Mouse (Mus musculus) lung, embryonic 15.5 days (tissue): ENCODE results near the gene Rdh16f1. TPM values are rescaled to one million over a fixed set of nuclear protein-coding genes. Genes with fewer than 3 reads are reported as not detected.
A peak's percentile ranks its signal among the peaks of the same experiment; 100 is the strongest.

ENCODE experiments used
- ATAC-seq: fragments of 200-750 bp; cut with Nextera tagmentation; 2 replicates; pipeline ENCODE4 v1.8.0; 2017; ENCODE audit warnings: moderate number of reproducible peaks, borderline replicate concordance; ENCODE audit not compliant: low FRiP score, low TSS enrichment; ENCODE audit errors: extremely low read depth
- H3K27ac ChIP-seq: fragments of 300-500 bp; sonication (generic); 2 replicates; pipeline ENCODE4 v1.5.1; 2015; ENCODE audit warnings: moderate library complexity, mild to moderate bottlenecking, inconsistent platforms
- H3K27me3 ChIP-seq: fragments of 300-500 bp; sonication (generic); 2 replicates; pipeline ENCODE4 v1.6.1; 2015; ENCODE audit warnings: inconsistent platforms
- H3K36me3 ChIP-seq: fragments of 300-500 bp; sonication (generic); 2 replicates; pipeline ENCODE4 v1.6.1; 2015; ENCODE audit warnings: inconsistent platforms
- H3K4me1 ChIP-seq: fragments of 300-500 bp; sonication (generic); 2 replicates; pipeline ENCODE4 v1.6.1; 2015; ENCODE audit warnings: inconsistent platforms
- H3K4me2 ChIP-seq: fragments of 300-500 bp; sonication (generic); 2 replicates; pipeline ENCODE4 v1.6.1; 2015; ENCODE audit warnings: inconsistent platforms, mild to moderate bottlenecking, moderate library complexity
- H3K4me3 ChIP-seq: fragments of 300-500 bp; sonication (generic); 2 replicates; pipeline ENCODE4 v1.5.1; 2015; ENCODE audit warnings: mild to moderate bottlenecking, inconsistent platforms
- H3K9ac ChIP-seq: fragments of 300-500 bp; sonication (generic); 2 replicates; pipeline ENCODE4 v1.6.1; 2015; ENCODE audit warnings: inconsistent platforms
- H3K9me3 ChIP-seq: fragments of 300-500 bp; sonication (generic); 2 replicates; pipeline ENCODE4 v1.6.1; 2016; ENCODE audit warnings: inconsistent platforms
- WGBS: fragments of 180-500 bp; shearing (Covaris S2); methylation state at CpG from one replicate; pipeline ENCODE4 v1.1.7; 2015; 5-methylcytosine and 5-hydroxymethylcytosine counted together
- polyA plus RNA-seq: library from polyadenylated mRNA; unstranded; fragments of >200 nt; fragmentation: Nextera tagmentation; extraction: Ambion mirVana; gene quantifications from 2 replicates; pipeline ENCODE4 v1.2.1, GENCODE M21; 2015

Gene Rdh16f1
- 0.15 TPM in 1 of 2 replicates, not detected in the other for polyA plus RNA-seq

GRCm38 (mm10) chr10:127759181-127760110 lies at the start of gene Rdh16f1, which contains the start of gene Rdh1:
Gene Rdh16f1, plus strand, starts transcription at chr10:127759787.
Gene Rdh1, plus strand, starts transcription at chr10:127759721.
- no peak for ATAC-seq
- H3K27ac ChIP-seq, result 0 out of 2 replicates have a peak within 1 kb of the TSS, but pooled peaks have one; percentile 8
- H3K4me3 ChIP-seq, result no peak within 1 kb of the TSS
- H3K9me3 ChIP-seq, result no peaks in the 10 kb centered on the region
- H3K4me2 ChIP-seq, result no peak within 1 kb of the TSS
- 51% methylated on average over 9 of the region's 9 CpGs for WGBS
- H3K36me3 ChIP-seq, result no peaks in the 10 kb centered on the region
- H3K27me3 ChIP-seq, result no peaks in the 10 kb centered on the region
- peaks cover 8% of the 10 kb centered on the region for H3K4me1 ChIP-seq
- H3K9ac ChIP-seq, result no peak within 1 kb of the TSS

DNA sequence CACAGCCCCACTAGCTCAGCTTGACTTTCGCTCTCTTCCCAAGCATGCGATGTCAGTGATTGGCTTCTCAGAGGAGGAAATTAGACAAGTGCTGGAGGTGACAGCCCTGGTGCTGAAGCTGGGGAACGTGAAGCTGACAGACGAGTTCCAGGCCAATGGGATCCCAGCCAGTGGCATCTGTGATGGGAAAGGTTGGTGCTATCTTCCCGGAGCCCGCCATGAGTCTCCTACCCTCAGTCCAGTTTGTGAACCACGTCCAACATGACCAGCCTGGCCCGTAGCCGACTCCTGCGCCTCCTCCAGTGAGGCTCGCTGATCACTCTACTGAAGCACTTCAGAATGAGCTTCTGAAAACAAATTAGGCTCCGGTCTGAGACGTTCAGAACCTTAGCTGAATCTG lies 49.3 kb upstream of the Rdh16f1 start:
- H3K27ac ChIP-seq, result no peak overlapping the region
- H3K4me1 ChIP-seq, result peaks cover 7% of the 10 kb centered on the region; the same call in 1 of the 2 replicates
- H3K4me3 ChIP-seq, result no peak overlapping the region
- no peaks in the 10 kb centered on the region for H3K36me3 ChIP-seq
- no peak overlapping the region for H3K9ac ChIP-seq
- H3K27me3 ChIP-seq, result no peaks in the 10 kb centered on the region
- H3K9me3 ChIP-seq, result no peaks in the 10 kb centered on the region
- no peak overlapping the region for H3K4me2 ChIP-seq
- ATAC-seq, result no peak
- 58% methylated on average over 13 of the region's 13 CpGs for WGBS

DNA sequence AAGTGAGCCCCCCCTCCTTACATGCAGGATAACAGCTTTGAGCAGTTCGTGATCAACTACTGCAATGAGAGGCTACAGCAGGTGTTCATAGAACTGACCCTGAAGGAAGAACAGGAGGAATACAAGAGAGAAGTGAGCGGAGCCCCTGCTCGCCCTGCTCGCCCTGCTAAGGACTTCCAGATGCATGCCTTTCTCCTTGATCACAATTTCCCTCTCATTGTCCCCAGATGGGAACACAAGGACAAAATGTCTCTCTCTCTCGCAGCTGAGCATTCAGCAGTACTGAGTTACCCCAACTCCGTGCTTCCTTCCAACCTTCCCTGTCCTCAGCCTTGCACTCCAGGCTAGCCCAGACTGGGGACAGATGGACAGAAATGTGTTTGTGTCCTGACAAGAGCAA lies 46.9 kb upstream of the Rdh16f1 start:
- H3K4me1 ChIP-seq, result 0 out of 2 replicates have a peak, but pooled peaks cover 2% of the 10 kb centered on the region
- 69% methylated on average over 6 of the region's 6 CpGs for WGBS

GRCm38 (mm10) chr10:127721671-127722418 lies 37.7 kb upstream of the Rdh16f1 start:
- peak overlapping the region; percentile 48 for H3K4me2 ChIP-seq
- peak; percentile 55; the same call in 1 of the 2 replicates for ATAC-seq
- no peak overlapping the region; the same call in 1 of the 2 replicates for H3K9ac ChIP-seq
- peaks cover 18% of the 10 kb centered on the region; the same call in 1 of the 2 replicates for H3K27me3 ChIP-seq
- H3K27ac ChIP-seq, result peak overlapping the region; percentile 42; the same call in 1 of the 2 replicates
- 0 out of 2 replicates have a peak, but pooled peaks cover 7% of the 10 kb centered on the region for H3K4me1 ChIP-seq
- no peaks in the 10 kb centered on the region for H3K36me3 ChIP-seq
- H3K4me3 ChIP-seq, result peak overlapping the region; percentile 14
- no peaks in the 10 kb centered on the region for H3K9me3 ChIP-seq
- WGBS, result 11% methylated on average over 20 of the region's 20 CpGs

More for the DNA sequence above, 46.9 kb upstream of the Rdh16f1 start:
- no peak for ATAC-seq
- Histone ChIP-seq H3K9ac (no peak overlapping the region), H3K36me3 (no peaks in the 10 kb centered on the region), H3K27me3 (no peaks in the 10 kb centered on the region), H3K4me3 (no peak overlapping the region), H3K27ac (no peak overlapping the region), H3K9me3 (no peaks in the 10 kb centered on the region), H3K4me2 (no peak overlapping the region)

DNA sequence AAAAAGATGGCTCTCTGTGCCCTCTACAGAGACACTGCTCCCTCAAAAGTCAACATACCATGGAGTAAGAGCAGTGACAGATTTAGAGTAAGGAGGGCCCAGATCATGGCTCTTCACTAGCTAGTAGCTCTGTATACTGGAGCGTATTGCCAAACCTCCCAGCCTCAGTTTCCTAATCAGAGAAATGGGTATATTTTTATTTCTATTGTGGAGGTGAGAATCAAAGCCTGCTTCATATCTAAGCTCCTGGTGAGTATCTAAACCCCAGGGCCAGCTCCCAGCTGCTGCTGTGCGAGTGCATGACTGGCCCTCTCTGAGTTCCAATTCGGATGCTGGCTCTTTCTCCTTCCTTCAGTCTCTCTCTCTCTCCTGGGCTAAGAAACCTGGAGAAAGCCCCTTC lies 35.4 kb upstream of the Rdh16f1 start, which contains the start of gene Tac2:
Gene Tac2, plus strand, starts transcription at position 301 of the 400 bp plus-strand sequence.
- H3K9me3 ChIP-seq, result no peaks in the 10 kb centered on the region
- H3K4me3 ChIP-seq, result no peak within 1 kb of the TSS
- H3K9ac ChIP-seq, result no peak within 1 kb of the TSS
- no peaks in the 10 kb centered on the region for H3K36me3 ChIP-seq
- H3K27ac ChIP-seq, result no peak within 1 kb of the TSS
- WGBS, result 77% methylated on average over 3 of the region's 3 CpGs
- ATAC-seq, result no peak
- no peak within 1 kb of the TSS for H3K4me2 ChIP-seq
- peaks cover 18% of the 10 kb centered on the region; the same call in 1 of the 2 replicates for H3K27me3 ChIP-seq
- 0 out of 2 replicates have a peak, but pooled peaks cover 7% of the 10 kb centered on the region for H3K4me1 ChIP-seq

DNA sequence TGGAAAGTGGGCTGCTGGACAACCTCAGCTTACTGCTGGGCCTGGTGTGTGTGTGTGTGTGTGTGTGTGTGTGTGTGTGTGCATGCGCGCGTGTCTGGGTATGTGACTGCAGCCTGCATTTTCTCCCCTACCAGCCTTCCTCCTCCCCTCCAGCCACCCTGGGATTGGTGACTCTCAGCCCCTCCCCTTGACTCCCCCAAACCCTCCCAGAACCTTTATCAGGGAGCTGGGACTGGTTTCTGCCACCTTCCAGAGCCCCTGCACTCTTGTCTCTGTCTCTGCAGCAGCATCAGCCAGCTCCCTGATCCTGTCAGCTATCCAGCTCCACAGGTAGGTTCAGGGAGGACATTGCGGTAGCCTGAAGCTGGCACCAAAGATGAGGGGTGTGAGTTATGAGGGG lies 34.5 kb upstream of the Rdh16f1 start:
- peaks cover 12% of the 10 kb centered on the region; the same call in 1 of the 2 replicates for H3K27me3 ChIP-seq

GRCm38 (mm10) chr10:127728437-127728836 lies 31.1 kb upstream of the Rdh16f1 start:
- no peak for ATAC-seq
- 68% methylated on average over 8 of the region's 8 CpGs for WGBS
- H3K36me3 ChIP-seq, result no peaks in the 10 kb centered on the region
- H3K4me2 ChIP-seq, result no peak overlapping the region
- no peak overlapping the region for H3K9ac ChIP-seq
- no peak overlapping the region for H3K4me3 ChIP-seq
- H3K9me3 ChIP-seq, result no peaks in the 10 kb centered on the region
- H3K27ac ChIP-seq, result no peak overlapping the region
- H3K27me3 ChIP-seq, result no peaks in the 10 kb centered on the region
- no peaks in the 10 kb centered on the region for H3K4me1 ChIP-seq

More for the DNA sequence above, 34.5 kb upstream of the Rdh16f1 start:
- 63% methylated on average over 4 of the region's 4 CpGs for WGBS
- no peak for ATAC-seq
- 0 out of 2 replicates have a peak, but pooled peaks cover 7% of the 10 kb centered on the region for H3K4me1 ChIP-seq
- no peak overlapping the region for H3K9ac ChIP-seq
- H3K36me3 ChIP-seq, result no peaks in the 10 kb centered on the region
- no peak overlapping the region for H3K4me2 ChIP-seq
- no peaks in the 10 kb centered on the region for H3K9me3 ChIP-seq
- H3K4me3 ChIP-seq, result no peak overlapping the region
- no peak overlapping the region for H3K27ac ChIP-seq

DNA sequence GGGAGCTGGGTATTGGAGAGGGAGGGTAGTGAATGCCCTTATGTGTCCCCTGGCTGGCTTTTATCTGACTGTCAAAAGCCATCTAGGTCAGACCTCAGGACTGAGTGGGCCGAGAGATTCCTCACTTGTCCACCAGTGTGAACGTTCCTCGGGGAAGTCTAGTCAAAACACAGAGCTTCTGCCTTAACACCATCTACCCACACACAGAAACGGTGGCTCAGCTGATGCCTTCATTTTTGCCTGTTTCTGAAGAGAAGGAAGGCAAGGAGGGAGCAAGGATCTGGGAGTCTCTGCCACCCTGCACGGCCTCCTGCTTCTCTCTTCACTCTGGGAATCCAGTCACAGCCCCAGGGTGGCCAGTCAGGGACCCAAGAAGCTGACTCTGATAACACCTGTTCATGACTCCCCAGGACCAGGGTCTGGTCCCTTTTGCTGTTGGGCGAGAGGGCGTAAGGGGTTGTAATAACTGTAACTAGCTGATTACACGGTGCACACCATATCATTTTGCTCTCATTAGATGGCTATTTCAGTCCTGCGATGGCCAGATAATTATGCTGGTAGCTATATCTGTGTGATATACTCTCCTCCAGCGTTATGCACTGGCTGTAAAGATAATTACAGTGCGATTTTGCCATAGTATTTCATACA lies 29.2 kb upstream of the Rdh16f1 start:
- H3K4me1 ChIP-seq, result no peaks in the 10 kb centered on the region
- H3K27me3 ChIP-seq, result no peaks in the 10 kb centered on the region
- H3K27ac ChIP-seq, result no peak overlapping the region
- no peak overlapping the region for H3K4me2 ChIP-seq
- WGBS, result 69% methylated on average over 11 of the region's 11 CpGs
- no peaks in the 10 kb centered on the region for H3K9me3 ChIP-seq
- H3K36me3 ChIP-seq, result no peaks in the 10 kb centered on the region
- H3K4me3 ChIP-seq, result no peak overlapping the region
- ATAC-seq, result no peak
- H3K9ac ChIP-seq, result no peak overlapping the region

GRCm38 (mm10) chr10:127730933-127731310 lies 28.7 kb upstream of the Rdh16f1 start:
- H3K36me3 ChIP-seq, result no peaks in the 10 kb centered on the region
- H3K4me1 ChIP-seq, result no peaks in the 10 kb centered on the region
- 40% methylated on average over 9 of the region's 9 CpGs for WGBS
- ATAC-seq, result no peak
- no peak overlapping the region for H3K4me3 ChIP-seq
- H3K9ac ChIP-seq, result no peak overlapping the region
- H3K27me3 ChIP-seq, result no peaks in the 10 kb centered on the region
- H3K27ac ChIP-seq, result no peak overlapping the region
- H3K4me2 ChIP-seq, result no peak overlapping the region
- no peaks in the 10 kb centered on the region for H3K9me3 ChIP-seq

- H3K9me3 ChIP-seq, result no peaks in the 10 kb centered on the region
- H3K4me3 ChIP-seq, result no peak overlapping the region
- H3K4me1 ChIP-seq, result no peaks in the 10 kb centered on the region
- no peak overlapping the region for H3K27ac ChIP-seq
- no peak for ATAC-seq
- no peak overlapping the region for H3K9ac ChIP-seq
- H3K4me2 ChIP-seq, result no peak overlapping the region
- no peaks in the 10 kb centered on the region for H3K36me3 ChIP-seq
- WGBS, result 22% methylated on average over 5 of the region's 5 CpGs
- H3K27me3 ChIP-seq, result no peaks in the 10 kb centered on the region
Measured at GRCm38 (mm10) chr10:127731397-127731796, 28.2 kb upstream of the Rdh16f1 start.

DNA sequence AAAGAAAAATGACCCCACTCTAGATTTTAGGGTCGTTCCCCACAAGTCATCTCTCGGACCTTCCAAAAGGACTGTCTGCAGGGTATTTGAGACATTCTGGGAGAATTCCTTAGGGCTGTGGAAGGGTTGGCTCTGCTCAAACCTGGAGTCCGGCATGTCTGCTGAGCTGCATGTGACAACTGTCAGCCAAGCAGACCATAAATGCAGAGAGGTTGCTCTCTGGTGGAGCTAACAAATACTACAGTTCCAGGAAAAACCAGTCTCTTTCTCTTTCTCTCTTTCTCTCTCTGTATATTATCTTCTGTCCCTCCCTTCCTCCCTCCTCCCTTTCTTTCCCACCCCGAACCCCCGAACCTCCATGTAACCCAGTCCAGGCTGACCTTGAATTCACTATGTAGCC lies 25.2 kb upstream of the Rdh16f1 start:
- Histone ChIP-seq H3K27me3 (no peaks in the 10 kb centered on the region), H3K9ac (no peak overlapping the region), H3K4me2 (no peak overlapping the region), H3K9me3 (no peaks in the 10 kb centered on the region), H3K4me1 (0 out of 2 replicates have a peak, but pooled peaks cover 6% of the 10 kb centered on the region), H3K27ac (no peak overlapping the region), H3K36me3 (no peaks in the 10 kb centered on the region), H3K4me3 (no peak overlapping the region)
- no peak for ATAC-seq
- 33% methylated on average over 5 of the region's 5 CpGs for WGBS
